Mouse (Mus musculus): ENCODE results near the gene Pnma1.
"Not testable (repeated sequence)": the region's sequence is repeated elsewhere in the genome, so short reads cannot be mapped to it uniquely, and the experiment has no call there.

- TF ChIP-seq CTCF (IDR thresholded peaks at IDR 0.05; ENCODE audit: low read depth, low read length); POLR2A (IDR thresholded peaks at IDR 0.05; ENCODE audit: insufficient read depth, low read length); EP300 (IDR thresholded peaks at IDR 0.05; ENCODE audit: insufficient read depth, low read depth, low read length): not testable (repeated sequence)
Measured at GRCm38 (mm10) chr12:84100604-84101492, 47.4 kb downstream of the Pnma1 start, which contains the start of gene Acot6.
